Mouse (Mus musculus) C2C12 (cell line): ENCODE results near the gene Cacul1.
A peak's percentile ranks its signal among the peaks of the same experiment; 100 is the strongest.

Experiments
- CEBPB ChIP-seq: IDR thresholded peaks from one replicate; pipeline ENCODE4 v1.6.1; 2011; ENCODE audit warnings: low read depth, mild to moderate bottlenecking, control low read depth, moderate library complexity
- CTCF ChIP-seq: IDR thresholded peaks from one replicate; pipeline ENCODE4 v1.5.1; 2011; ENCODE audit not compliant: control insufficient read depth, insufficient read depth, insufficient read length
- FOSL1 ChIP-seq: IDR thresholded peaks from one replicate; pipeline ENCODE4 v1.8.0; 2011; ENCODE audit warnings: mild to moderate bottlenecking, low read length; ENCODE audit not compliant: poor library complexity, insufficient read depth, severe bottlenecking
- MAX ChIP-seq: IDR thresholded peaks from one replicate; pipeline ENCODE4 v1.6.1; 2011; ENCODE audit warnings: mild to moderate bottlenecking, control low read depth
- MYOD1 ChIP-seq: IDR thresholded peaks from one replicate; pipeline ENCODE4 v1.6.1; 2011; ENCODE audit warnings: low read depth; ENCODE audit not compliant: control insufficient read depth, insufficient read length
- MYOG ChIP-seq: IDR thresholded peaks from one replicate; pipeline ENCODE4 v1.6.1; 2011; ENCODE audit not compliant: control insufficient read depth, insufficient read length; ENCODE audit errors: extremely low read depth
- USF1 ChIP-seq: IDR thresholded peaks from one replicate; pipeline ENCODE4 v1.6.1; 2011; ENCODE audit warnings: low read depth, mild to moderate bottlenecking, control low read depth, moderate library complexity

DNA sequence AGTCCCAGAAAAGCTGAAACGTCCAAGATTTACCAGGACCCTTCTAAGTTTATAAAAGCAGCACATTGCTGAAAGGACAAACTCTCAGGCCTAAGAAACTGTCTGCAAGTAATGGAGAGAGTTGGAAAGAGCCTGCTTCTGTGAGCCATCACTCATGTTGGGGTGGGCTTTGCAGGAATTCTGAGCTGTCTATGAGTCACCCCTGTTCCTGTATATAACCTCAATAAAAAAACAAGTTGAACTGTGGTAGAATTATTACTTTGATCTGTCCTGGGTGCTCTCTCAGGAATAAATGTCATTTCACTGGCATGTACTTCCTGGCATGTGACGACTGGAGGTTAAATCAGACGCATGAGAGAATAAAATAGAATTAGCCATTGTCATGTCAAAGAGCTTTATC, 85.1 kb downstream of the Cacul1 start:
- TF ChIP-seq CTCF (no peak), MYOG (no peak), MAX (no peak), FOSL1 (peak; percentile 95), USF1 (peak; percentile 70), CEBPB (no peak), MYOD1 (no peak)
